Mouse (Mus musculus) kidney, embryonic 15.5 days (tissue): ENCODE measurements around the gene Kalrn. TPM values are rescaled to one million over a fixed set of nuclear protein-coding genes. Genes with fewer than 3 reads are reported as not detected.

Experiments
- ATAC-seq: fragments of 200-750 bp; cut with Nextera tagmentation; replicated peaks from 2 replicates; pipeline ENCODE4 v1.8.0; 2017; ENCODE audit warnings: moderate TSS enrichment; ENCODE audit not compliant: low FRiP score
- H3K27ac ChIP-seq: fragments of 300-500 bp; sonication (generic); 2 replicates; pipeline ENCODE4 v1.5.1; 2015; ENCODE audit warnings: mild to moderate bottlenecking, inconsistent platforms
- H3K27me3 ChIP-seq: fragments of 300-500 bp; sonication (generic); 2 replicates; pipeline ENCODE4 v1.6.1; 2015; ENCODE audit warnings: inconsistent platforms
- H3K36me3 ChIP-seq: fragments of 300-500 bp; sonication (generic); 2 replicates; pipeline ENCODE4 v1.6.1; 2015; ENCODE audit warnings: inconsistent platforms
- H3K4me1 ChIP-seq: fragments of 300-500 bp; sonication (generic); 2 replicates; pipeline ENCODE4 v1.6.1; 2015; ENCODE audit warnings: inconsistent platforms
- H3K4me2 ChIP-seq: fragments of 300-500 bp; sonication (generic); 2 replicates; pipeline ENCODE4 v1.6.1; 2015; ENCODE audit warnings: moderate library complexity, mild to moderate bottlenecking, inconsistent platforms
- H3K4me3 ChIP-seq: fragments of 300-500 bp; sonication (generic); replicated peaks from 2 replicates; pipeline ENCODE4 v1.5.1; 2015; ENCODE audit warnings: mild to moderate bottlenecking, inconsistent platforms
- H3K9ac ChIP-seq: fragments of 300-500 bp; sonication (generic); 2 replicates; pipeline ENCODE4 v1.6.1; 2015; ENCODE audit warnings: mild to moderate bottlenecking, inconsistent platforms
- H3K9me3 ChIP-seq: fragments of 300-500 bp; sonication (generic); replicated peaks from 2 replicates; pipeline ENCODE4 v1.6.1; 2016; ENCODE audit warnings: inconsistent platforms
- WGBS: fragments of 180-500 bp; shearing (Covaris S2); methylation state at CpG from one replicate; pipeline ENCODE4 v1.1.7; 2015; ENCODE audit warnings: mixed read lengths; 5-methylcytosine and 5-hydroxymethylcytosine counted together
- polyA plus RNA-seq: library from polyadenylated mRNA; unstranded; fragments of >200 nt; fragmentation: Nextera tagmentation; extraction: Ambion mirVana; gene quantifications from 2 replicates; pipeline ENCODE4 v1.2.1, GENCODE M21; 2015

Kalrn gene
- polyA plus RNA-seq, 1 experiment from 2014 or later, result 15.8 TPM

DNA sequence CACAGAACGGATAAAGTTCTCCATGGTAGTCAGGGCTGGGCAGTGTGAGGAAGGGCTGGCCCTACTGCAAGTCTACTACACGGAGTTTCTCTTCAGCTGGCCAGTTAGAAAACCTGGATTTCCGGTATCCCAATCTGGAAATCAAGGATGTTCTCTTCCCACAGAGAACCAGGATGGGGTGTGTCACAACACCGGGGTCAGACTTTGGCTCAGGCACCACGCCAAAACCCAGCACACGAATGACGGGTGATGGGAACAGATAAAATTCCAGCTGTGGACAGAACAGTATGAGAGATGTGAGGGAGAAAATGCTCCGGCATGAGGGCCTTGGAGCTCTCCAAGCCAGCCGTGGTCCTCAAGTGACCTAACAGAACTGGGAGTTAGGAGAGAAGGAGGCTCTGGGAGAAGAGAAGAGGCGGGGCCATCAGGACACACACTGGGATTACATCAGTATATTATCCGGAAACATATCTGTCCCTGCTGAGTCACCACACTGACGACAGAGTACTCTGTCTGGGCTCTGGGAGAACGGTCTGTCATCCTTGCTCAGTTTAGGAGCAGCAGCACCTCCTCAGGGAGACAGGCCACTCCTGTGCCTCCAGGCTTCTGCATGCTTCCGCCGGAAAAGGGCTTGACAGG lies 201.1 kb downstream of the Kalrn start:
- Histone ChIP-seq H3K9ac (no peak overlapping the region), H3K27ac (no peak overlapping the region), H3K36me3 (no peaks in the 10 kb centered on the region), H3K27me3 (no peaks in the 10 kb centered on the region), H3K4me3 (no peak overlapping the region), H3K9me3 (no peaks in the 10 kb centered on the region), H3K4me1 (peaks cover 24% of the 10 kb centered on the region), H3K4me2 (no peak overlapping the region)
- ATAC-seq, result no peak
- 54% methylated on average over 15 of the region's 15 CpGs for WGBS

DNA sequence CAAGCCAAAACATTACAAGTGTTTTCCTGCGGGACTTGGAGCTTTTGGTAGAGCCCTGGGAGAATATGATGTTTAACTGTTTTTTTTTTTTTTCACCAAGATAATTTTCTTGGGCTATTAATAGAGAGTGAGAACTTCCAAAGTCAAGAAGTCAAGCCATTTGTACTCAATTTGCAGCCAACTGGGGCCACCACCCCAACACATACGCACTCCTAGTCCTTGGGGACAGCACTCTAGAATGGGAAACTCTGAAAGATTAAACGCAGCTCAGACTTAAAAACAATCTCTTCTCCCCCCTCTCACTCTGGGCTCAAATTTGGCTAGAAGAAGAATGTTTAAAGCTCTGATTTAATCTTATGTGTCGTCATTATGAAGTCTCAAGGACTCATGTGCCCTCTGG lies 214.1 kb downstream of the Kalrn start:
- no peaks in the 10 kb centered on the region for H3K27me3 ChIP-seq
- WGBS, result 71% methylated on average over 4 of the region's 4 CpGs
- no peak overlapping the region for H3K4me3 ChIP-seq
- H3K36me3 ChIP-seq, result 0 out of 2 replicates have a peak, but pooled peaks cover 3% of the 10 kb centered on the region
- no peaks in the 10 kb centered on the region for H3K4me1 ChIP-seq
- no peak for ATAC-seq
- no peak overlapping the region for H3K27ac ChIP-seq
- no peak overlapping the region for H3K9ac ChIP-seq
- H3K4me2 ChIP-seq, result no peak overlapping the region
- H3K9me3 ChIP-seq, result no peaks in the 10 kb centered on the region

DNA sequence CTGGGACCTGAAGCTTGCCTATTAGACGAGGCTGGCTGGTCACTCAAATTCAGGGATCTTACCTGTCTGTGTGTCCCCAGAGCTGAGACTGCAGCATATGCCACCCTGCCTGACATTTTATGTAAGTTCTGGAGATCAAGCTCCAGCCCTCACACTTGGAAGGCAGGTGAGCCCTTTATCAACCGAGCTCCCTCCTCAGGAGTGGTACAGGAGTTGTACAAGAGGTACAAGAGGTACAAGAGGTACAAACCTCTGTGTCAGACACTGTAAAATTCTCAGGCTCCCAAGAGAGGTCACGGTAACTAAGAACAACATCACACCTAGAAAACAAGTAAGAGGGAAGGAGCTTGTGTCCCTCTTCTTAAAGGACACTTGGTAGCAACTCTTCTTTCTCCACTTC lies 217.8 kb downstream of the Kalrn start:
- WGBS, result 84% methylated on average over 3 of the region's 3 CpGs
- Histone ChIP-seq H3K27ac (no peak overlapping the region), H3K9ac (no peak overlapping the region), H3K4me2 (no peak overlapping the region), H3K27me3 (no peaks in the 10 kb centered on the region), H3K9me3 (no peaks in the 10 kb centered on the region), H3K4me3 (no peak overlapping the region), H3K36me3 (0 out of 2 replicates have a peak, but pooled peaks cover 3% of the 10 kb centered on the region), H3K4me1 (peaks cover 22% of the 10 kb centered on the region)
- ATAC-seq, result no peak

DNA sequence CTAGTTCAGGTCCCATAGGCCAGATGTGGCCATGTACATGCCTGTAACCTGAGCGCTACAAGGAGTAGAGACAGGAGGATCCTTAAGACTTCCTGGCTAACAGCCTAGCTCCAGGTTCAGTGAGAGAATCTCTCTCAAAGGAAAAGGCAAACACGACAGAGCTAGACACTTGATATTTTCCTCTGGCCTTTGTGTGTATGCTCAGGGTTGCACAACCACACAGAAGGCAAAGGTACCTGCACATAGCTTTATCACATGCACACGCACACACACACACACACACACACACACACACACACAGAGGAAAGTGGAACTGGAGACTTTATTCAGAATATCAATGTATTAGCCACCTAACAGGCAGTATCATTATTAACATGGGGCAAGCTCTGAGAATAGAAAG lies 219.3 kb downstream of the Kalrn start:
- H3K27me3 ChIP-seq, result no peaks in the 10 kb centered on the region
- no peak for ATAC-seq
- H3K9me3 ChIP-seq, result no peaks in the 10 kb centered on the region
- no peak overlapping the region for H3K27ac ChIP-seq
- 74% methylated on average over 3 of the region's 3 CpGs for WGBS
- no peak overlapping the region for H3K4me3 ChIP-seq
- H3K36me3 ChIP-seq, result 0 out of 2 replicates have a peak, but pooled peaks cover 3% of the 10 kb centered on the region
- H3K4me1 ChIP-seq, result peaks cover 22% of the 10 kb centered on the region
- H3K4me2 ChIP-seq, result no peak overlapping the region
- no peak overlapping the region for H3K9ac ChIP-seq

DNA sequence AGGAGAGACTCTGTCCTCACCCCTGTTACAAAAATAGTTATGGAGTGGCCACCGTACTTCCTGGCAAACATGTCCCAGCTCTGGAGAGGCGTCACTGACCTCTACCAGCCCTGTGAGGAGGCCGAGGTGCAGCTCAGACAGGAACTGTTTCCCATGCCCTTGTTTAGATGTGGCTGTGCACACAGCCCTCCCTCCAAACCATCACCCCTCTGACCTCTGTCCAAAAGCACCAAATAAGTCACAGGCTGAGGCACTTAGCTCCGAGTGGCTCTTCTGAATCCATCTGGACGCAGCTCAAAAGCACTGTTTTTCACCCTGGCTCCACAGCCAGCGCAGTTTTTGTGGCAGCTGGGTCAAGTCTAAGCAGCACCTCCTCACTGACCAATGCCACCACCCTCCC lies 220.6 kb downstream of the Kalrn start:
- Histone ChIP-seq H3K4me1 (peaks cover 29% of the 10 kb centered on the region), H3K4me3 (no peak overlapping the region), H3K27ac (no peak overlapping the region), H3K4me2 (no peak overlapping the region), H3K27me3 (no peaks in the 10 kb centered on the region), H3K9ac (no peak overlapping the region), H3K36me3 (0 out of 2 replicates have a peak, but pooled peaks cover 3% of the 10 kb centered on the region), H3K9me3 (no peaks in the 10 kb centered on the region)
- ATAC-seq, result peak; percentile 36; the same call in 1 of the 2 replicates
- 18% methylated on average over 6 of the region's 6 CpGs for WGBS

DNA sequence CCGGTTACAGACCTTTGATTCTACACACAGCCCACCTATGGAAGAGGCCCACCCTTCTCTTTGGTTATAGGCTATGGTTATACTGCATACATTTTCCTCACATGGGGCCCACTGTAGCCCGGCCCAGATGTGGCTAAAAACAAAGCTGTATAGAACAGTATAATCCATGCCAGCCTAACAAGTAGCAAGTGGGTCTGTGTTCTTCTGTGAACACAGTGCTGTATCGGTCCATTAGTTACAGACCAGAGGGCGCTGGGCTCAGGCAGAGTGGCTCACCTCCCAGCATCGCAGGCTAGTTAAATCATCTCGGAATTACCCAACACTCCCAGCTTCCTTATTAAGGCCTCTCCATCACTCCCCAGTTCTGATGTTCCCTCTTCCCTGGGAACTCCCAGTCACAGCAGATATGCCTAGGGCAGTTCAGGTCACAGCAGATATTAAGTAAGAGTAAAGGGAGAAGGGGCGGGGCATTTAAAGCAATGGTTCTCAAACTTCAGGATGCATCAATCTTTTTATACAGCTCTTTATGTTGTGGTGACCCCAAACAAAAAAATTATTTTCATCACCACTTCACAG lies 221.7 kb downstream of the Kalrn start:
- 54% methylated on average over 7 of the region's 7 CpGs for WGBS
- Histone ChIP-seq H3K36me3 (0 out of 2 replicates have a peak, but pooled peaks cover 3% of the 10 kb centered on the region), H3K4me1 (peaks cover 33% of the 10 kb centered on the region), H3K27ac (no peak overlapping the region), H3K4me2 (no peak overlapping the region), H3K27me3 (no peaks in the 10 kb centered on the region), H3K9me3 (no peaks in the 10 kb centered on the region), H3K4me3 (no peak overlapping the region), H3K9ac (no peak overlapping the region)
- ATAC-seq, result 0 out of 2 replicates have a peak, but pooled peaks have one; percentile 15

DNA sequence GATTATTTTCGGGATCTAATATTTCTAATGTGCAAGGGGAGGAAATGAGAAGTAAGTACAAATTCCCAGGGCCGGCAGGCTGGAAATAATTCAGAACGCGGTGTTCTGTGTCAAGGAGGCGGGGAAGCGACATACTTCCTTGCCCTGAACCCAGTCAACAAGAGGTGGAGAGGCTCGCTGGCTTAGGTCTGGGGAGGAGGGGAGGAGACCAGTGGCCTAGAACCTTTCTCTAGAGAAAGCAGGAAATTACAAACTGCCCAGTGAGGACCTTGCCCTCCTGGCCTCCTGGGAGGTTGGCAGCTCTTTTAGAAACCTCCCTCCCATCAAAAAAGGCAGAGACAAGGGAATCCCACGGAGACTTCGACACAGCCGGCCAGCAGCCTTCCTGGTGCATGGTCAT lies 225.8 kb downstream of the Kalrn start:
- Histone ChIP-seq H3K27ac (peak overlapping the region; percentile 67), H3K9me3 (no peaks in the 10 kb centered on the region), H3K4me3 (no peak overlapping the region), H3K36me3 (no peaks in the 10 kb centered on the region), H3K9ac (no peak overlapping the region), H3K27me3 (no peaks in the 10 kb centered on the region), H3K4me1 (peaks cover 23% of the 10 kb centered on the region), H3K4me2 (no peak overlapping the region)
- peak; percentile 71 for ATAC-seq
- WGBS, result 33% methylated on average over 10 of the region's 10 CpGs

DNA sequence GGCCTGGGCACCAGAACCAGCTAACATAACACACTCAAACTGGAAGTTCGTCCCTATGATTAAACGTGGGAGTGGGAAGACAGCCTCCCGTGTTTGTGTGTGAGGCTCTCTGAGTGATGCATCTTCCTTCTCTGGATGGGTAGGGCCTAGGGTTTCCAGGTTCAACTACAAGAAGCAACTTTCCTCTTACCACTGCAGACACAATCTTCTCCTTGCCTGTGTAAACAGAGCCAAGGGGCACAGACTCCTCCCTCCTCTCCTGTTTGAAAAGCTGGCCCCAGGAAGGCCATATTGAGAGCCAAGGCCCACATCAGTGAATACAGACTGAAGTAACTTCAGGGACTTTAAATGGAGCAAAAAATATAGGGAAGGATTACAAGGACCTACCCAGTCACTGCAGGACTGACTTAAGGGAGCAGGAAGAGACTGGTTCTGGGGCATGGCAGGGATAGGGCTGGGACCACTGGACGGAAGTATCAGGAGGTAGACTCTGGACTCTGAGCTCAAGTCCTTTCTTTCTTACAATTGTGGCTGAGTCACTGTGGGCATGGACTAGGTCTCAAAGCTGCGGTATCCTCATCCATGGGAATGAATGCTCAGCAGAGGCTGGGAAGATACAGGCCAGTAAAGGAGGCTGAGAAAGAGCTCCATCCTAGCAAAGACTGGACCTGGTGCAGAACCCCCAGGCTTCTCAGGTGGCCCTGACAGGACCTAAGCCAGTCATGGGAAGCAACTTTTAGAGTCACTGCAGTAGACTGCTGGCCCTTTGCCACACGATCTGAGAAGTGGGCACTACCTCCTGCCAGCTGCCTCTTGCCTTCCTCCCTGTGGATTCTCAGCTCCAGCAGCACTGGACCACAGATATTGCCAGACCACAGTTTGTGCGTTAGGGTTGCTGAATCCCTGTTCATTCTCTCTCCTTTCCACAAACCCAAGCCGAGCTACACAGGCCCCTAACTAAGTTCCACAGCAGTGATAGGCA lies 228.1 kb downstream of the Kalrn start:
- Histone ChIP-seq H3K9ac (no peak overlapping the region), H3K27ac (no peak overlapping the region), H3K4me2 (no peak overlapping the region), H3K27me3 (no peaks in the 10 kb centered on the region), H3K4me3 (no peak overlapping the region), H3K9me3 (no peaks in the 10 kb centered on the region), H3K4me1 (peaks cover 11% of the 10 kb centered on the region), H3K36me3 (no peaks in the 10 kb centered on the region)
- WGBS, result 82% methylated on average over 8 of the region's 8 CpGs
- ATAC-seq, result no peak

DNA sequence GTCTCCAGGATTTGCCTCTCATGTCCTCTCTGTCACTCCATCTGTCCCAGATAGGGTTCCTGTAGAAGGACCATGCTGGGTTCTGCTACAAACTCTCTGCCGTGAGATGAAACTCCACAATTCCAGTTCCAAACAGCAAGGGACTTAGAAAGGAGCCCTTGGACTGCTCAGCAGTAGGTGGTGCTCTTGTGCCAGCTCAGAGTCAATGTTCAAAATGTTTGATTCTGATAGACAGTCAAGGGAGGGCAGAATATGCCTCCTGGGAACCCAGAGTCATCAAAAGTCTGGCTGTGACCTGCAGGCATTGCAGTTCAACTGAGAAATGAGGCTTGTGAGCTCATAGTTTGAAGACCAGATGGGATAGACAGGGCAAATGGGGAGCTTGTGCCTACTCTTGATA lies 229.4 kb downstream of the Kalrn start:
- H3K9me3 ChIP-seq, result no peaks in the 10 kb centered on the region
- no peak overlapping the region for H3K4me3 ChIP-seq
- no peaks in the 10 kb centered on the region for H3K36me3 ChIP-seq
- 59% methylated on average over 1 of the region's 1 CpGs for WGBS
- peaks cover 11% of the 10 kb centered on the region for H3K4me1 ChIP-seq
- no peak overlapping the region for H3K4me2 ChIP-seq
- H3K27ac ChIP-seq, result no peak overlapping the region
- H3K27me3 ChIP-seq, result no peaks in the 10 kb centered on the region
- no peak overlapping the region for H3K9ac ChIP-seq
- no peak for ATAC-seq

DNA sequence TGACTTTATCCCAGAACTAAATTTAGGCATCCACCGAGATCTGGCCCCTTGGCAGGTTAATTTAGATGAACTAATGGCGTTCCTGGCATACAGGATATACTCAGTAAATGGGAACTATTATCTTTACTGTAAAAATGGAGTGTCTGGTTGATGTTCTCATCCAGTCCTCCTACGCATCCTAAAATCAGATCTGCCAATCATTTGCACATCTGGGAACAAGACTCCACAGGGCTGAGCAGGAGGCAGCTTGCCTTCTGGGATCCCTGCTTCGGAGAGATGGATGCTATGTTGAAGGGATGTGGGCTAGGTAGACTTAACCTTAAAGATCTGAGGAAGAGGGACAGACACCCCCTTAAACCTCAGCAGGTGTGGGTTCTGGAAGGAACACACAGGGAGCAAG lies 230.2 kb downstream of the Kalrn start:
- WGBS, result 86% methylated on average over 4 of the region's 4 CpGs

DNA sequence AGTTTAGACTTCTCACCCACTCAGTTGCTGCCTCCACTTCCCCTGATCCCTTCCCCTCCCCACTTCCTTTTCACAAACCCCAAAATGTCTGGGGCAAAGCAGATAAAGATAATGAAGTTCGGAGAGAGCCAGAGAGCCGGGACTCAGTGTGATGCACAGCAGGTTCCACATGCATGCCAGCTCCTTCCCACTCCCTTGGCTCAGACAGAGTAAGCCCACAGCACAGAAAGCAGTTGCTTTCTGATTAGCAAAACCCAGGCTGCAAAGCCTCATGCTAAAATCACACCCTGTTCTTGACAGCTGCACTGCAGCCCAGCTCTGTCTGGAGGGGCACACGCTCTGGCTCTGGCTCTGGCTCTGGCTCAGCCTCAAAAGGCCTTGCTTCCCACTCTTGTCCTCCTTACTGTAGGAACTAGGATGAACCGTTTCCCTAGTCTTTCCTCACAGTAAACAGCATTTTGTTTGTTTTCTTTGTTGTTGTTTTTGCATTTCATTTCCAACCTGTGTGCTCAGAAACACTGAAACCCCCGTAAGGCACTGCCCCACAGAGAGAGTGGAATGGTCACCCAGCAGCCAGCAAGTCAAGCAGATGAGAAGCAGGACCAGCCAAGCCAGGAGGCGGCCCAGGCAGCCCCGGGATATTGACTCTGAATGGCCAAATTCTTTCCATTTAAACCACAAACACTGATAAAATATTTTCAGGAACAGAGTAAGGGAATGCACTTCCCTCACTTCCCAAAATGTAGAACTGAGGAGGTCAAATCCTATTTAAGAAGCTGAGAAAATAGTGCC lies 230.8 kb downstream of the Kalrn start:
- H3K4me1 ChIP-seq, result peaks cover 2% of the 10 kb centered on the region

More for the DNA sequence above, 230.2 kb downstream of the Kalrn start:
- Histone ChIP-seq H3K9me3 (no peaks in the 10 kb centered on the region), H3K36me3 (no peaks in the 10 kb centered on the region), H3K27me3 (no peaks in the 10 kb centered on the region), H3K4me3 (no peak overlapping the region), H3K4me2 (no peak overlapping the region), H3K9ac (no peak overlapping the region), H3K27ac (no peak overlapping the region), H3K4me1 (peaks cover 8% of the 10 kb centered on the region)
- ATAC-seq, result no peak

More for the DNA sequence above, 230.8 kb downstream of the Kalrn start:
- WGBS, result 78% methylated on average over 7 of the region's 7 CpGs
- H3K27me3 ChIP-seq, result no peaks in the 10 kb centered on the region
- H3K9ac ChIP-seq, result no peak overlapping the region
- no peaks in the 10 kb centered on the region for H3K36me3 ChIP-seq
- no peak overlapping the region for H3K4me2 ChIP-seq
- no peak overlapping the region for H3K27ac ChIP-seq
- no peaks in the 10 kb centered on the region for H3K9me3 ChIP-seq
- H3K4me3 ChIP-seq, result no peak overlapping the region
- no peak for ATAC-seq
